Mouse (Mus musculus) forebrain, embryonic 15.5 days (tissue): ENCODE measurements around the gene Nfe2. TPM values are rescaled to one million over a fixed set of nuclear protein-coding genes. Genes with fewer than 3 reads are reported as not detected.

ENCODE experiments used
- ATAC-seq: fragments of 200-750 bp; cut with Nextera tagmentation; replicated peaks from 2 replicates; pipeline ENCODE4 v1.8.0; 2017; ENCODE audit warnings: mild to moderate bottlenecking, moderate TSS enrichment, moderate library complexity
- H3K27ac ChIP-seq: fragments of 300-500 bp; sonication (generic); replicated peaks from 2 replicates; pipeline ENCODE4 v1.5.1; 2015; ENCODE audit warnings: mild to moderate bottlenecking, inconsistent platforms
- H3K27me3 ChIP-seq: fragments of 300-500 bp; sonication (generic); 2 replicates; pipeline ENCODE4 v1.6.1; 2015; ENCODE audit warnings: inconsistent platforms
- H3K36me3 ChIP-seq: fragments of 300-500 bp; sonication (generic); 2 replicates; pipeline ENCODE4 v1.6.1; 2015; ENCODE audit warnings: mild to moderate bottlenecking, inconsistent platforms
- H3K4me1 ChIP-seq: fragments of 300-500 bp; sonication (generic); 2 replicates; pipeline ENCODE4 v1.6.1; 2015; ENCODE audit warnings: inconsistent platforms
- H3K4me2 ChIP-seq: fragments of 300-500 bp; sonication (generic); replicated peaks from 2 replicates; pipeline ENCODE4 v1.6.1; 2015; ENCODE audit warnings: mild to moderate bottlenecking, inconsistent platforms
- H3K4me3 ChIP-seq: fragments of 300-500 bp; sonication (generic); 2 replicates; pipeline ENCODE4 v1.5.1; 2015; ENCODE audit warnings: mild to moderate bottlenecking, inconsistent platforms
- H3K9ac ChIP-seq: fragments of 300-500 bp; sonication (generic); replicated peaks from 2 replicates; pipeline ENCODE4 v1.6.1; 2015; ENCODE audit warnings: mild to moderate bottlenecking, inconsistent platforms
- H3K9me3 ChIP-seq: fragments of 300-500 bp; sonication (generic); 2 replicates; pipeline ENCODE4 v1.6.1; 2016; ENCODE audit warnings: inconsistent platforms
- WGBS: fragments of 180-500 bp; shearing (Covaris S2); methylation state at CpG from one replicate; pipeline ENCODE4 v1.1.7; 2015; ENCODE audit warnings: mixed read lengths; 5-methylcytosine and 5-hydroxymethylcytosine counted together
- microRNA counts: library from miRNA; unstranded; fragments of <30 nt; microRNA quantifications from one replicate; lab custom pipeline; 2016
- microRNA-seq: library from miRNA; unstranded; fragments of <30 nt; microRNA quantifications from one replicate; pipeline ENCODE4, GENCODE M21; 2016
- polyA plus RNA-seq: library from polyadenylated mRNA; unstranded; fragments of >200 nt; fragmentation: Nextera tagmentation; extraction: Ambion mirVana; gene quantifications from 2 replicates; pipeline ENCODE4 v1.2.1, GENCODE M21; 2015

Gene Nfe2
- polyA plus RNA-seq, 1 experiment from 2014 or later, result 0.38 TPM

DNA sequence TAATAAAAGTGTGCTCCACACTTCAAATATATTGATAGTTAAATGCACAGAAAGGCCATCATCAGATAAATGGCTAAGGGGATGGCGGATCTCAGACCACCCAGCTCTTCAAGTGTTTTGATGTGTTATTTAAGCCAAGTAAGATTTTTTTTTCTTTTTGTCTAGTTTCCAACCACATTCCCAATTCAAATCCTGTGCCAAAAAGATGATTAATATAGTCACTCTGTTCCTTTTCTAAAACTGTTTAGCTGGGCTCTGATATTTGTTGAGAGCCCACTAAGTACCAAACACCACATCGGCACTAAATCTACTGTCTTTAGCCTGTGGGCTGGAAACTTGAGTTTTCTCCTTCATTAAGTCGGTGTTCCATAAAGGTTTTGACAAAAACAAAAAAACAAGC, 31.2 kb downstream of the Nfe2 start:
- ATAC-seq, result no peak
- Histone ChIP-seq H3K9me3 (no peaks in the 10 kb centered on the region), H3K4me1 (peaks cover 18% of the 10 kb centered on the region), H3K4me3 (no peak overlapping the region), H3K36me3 (no peaks in the 10 kb centered on the region), H3K27me3 (no peaks in the 10 kb centered on the region), H3K4me2 (no peak overlapping the region), H3K9ac (no peak overlapping the region), H3K27ac (no peak overlapping the region)
- 53% methylated on average over 3 of the region's 3 CpGs for whole genome bisulfite sequencing

DNA sequence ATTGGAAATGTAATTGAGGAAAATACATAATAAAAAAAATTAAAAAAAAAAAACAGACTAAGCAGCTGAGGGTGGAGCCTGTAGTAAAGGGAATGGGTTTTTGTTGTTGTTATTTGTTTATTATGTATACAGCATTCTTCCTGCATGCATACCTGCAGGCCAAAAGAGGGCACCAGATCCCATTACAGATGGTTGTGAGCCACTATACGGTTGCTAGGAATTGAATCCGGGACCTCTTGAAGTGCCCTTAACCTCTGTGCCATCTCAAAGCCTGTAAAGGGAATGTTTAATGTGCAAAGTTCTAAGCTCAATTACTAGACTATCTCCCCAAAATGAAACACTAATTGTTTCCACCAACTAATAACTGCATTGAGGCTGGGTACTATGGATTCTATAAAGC, 34.0 kb downstream of the Nfe2 start:
- Histone ChIP-seq H3K4me1 (peaks cover 12% of the 10 kb centered on the region), H3K4me2 (no peak overlapping the region), H3K4me3 (no peak overlapping the region), H3K27ac (no peak overlapping the region), H3K9me3 (no peaks in the 10 kb centered on the region), H3K9ac (no peak overlapping the region), H3K27me3 (no peaks in the 10 kb centered on the region), H3K36me3 (no peaks in the 10 kb centered on the region)
- no peak for ATAC-seq
- WGBS, result 86% methylated on average over 2 of the region's 2 CpGs

DNA sequence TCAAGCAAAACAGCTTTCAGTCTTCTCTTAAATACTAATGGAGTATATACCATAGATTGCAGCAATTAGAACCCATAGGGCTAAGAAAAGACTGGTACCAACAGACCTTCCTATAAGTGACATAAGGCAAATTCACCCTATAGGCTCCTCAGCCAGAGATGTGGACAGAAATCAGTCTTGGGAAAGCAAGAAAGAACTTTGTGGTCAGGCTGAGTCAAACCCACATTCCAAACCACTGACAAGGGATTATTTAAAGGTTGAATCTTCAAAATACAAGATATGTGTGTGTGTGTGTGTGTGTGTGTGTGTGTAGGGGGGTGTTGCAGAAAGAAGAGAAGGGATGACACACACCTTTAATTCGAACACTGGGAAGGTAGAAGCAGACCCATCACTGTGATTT, 36.8 kb downstream of the Nfe2 start:
- no peaks in the 10 kb centered on the region for H3K36me3 ChIP-seq
- H3K4me3 ChIP-seq, result no peak overlapping the region
- H3K4me1 ChIP-seq, result peaks cover 5% of the 10 kb centered on the region; the same call in 1 of the 2 replicates
- H3K27me3 ChIP-seq, result no peaks in the 10 kb centered on the region
- H3K4me2 ChIP-seq, result no peak overlapping the region
- no peak overlapping the region for H3K9ac ChIP-seq
- no peaks in the 10 kb centered on the region for H3K9me3 ChIP-seq
- no peak for ATAC-seq
- 92% methylated on average over 1 of the region's 1 CpGs for WGBS
- no peak overlapping the region for H3K27ac ChIP-seq

DNA sequence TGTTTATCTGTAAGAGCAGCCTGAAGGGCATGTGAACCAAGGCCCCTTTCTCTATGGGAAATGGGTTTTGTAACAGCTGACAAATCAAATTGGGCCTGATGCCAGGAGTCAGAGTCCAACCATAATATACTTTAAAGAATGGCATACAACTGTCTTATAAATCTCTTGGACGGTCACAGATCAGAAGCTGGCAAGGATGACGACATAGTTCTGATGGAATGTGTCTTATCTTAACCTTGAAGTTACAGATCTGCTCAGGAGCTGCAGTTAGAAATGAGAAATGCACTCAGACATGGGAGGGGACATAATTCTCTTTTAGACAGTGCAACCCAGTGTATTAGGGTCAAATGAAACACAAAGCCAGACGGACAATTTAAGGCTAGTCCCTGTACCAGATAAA, 37.4 kb downstream of the Nfe2 start:
- H3K36me3 ChIP-seq, result no peaks in the 10 kb centered on the region
- no peak overlapping the region for H3K4me2 ChIP-seq
- ATAC-seq, result no peak
- no peak overlapping the region for H3K27ac ChIP-seq
- H3K27me3 ChIP-seq, result no peaks in the 10 kb centered on the region
- no peak overlapping the region for H3K9ac ChIP-seq
- H3K4me1 ChIP-seq, result peaks cover 10% of the 10 kb centered on the region
- WGBS, result 62% methylated on average over 3 of the region's 3 CpGs
- no peak overlapping the region for H3K4me3 ChIP-seq
- no peaks in the 10 kb centered on the region for H3K9me3 ChIP-seq

DNA sequence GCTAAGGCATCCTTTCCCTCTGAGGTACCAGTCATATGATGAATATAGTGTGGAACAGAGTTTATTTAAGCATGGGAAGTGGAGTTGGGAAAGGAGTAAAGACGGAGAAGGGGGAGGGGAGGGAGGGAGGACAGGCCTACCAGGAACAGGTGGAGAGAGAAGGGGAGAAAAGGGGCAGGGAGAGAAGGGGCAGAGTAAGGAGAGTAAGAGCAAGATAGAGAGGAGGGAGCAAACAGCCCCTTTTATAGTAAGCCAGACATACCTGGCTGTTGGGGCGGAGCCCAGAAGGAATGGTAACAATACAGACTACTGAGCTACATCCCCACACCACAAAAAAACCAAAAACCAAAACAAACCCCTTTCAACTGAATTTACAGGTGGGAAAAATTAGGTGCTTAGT, 42.2 kb downstream of the Nfe2 start:
- H3K36me3 ChIP-seq, result peaks cover 18% of the 10 kb centered on the region
- no peaks in the 10 kb centered on the region for H3K9me3 ChIP-seq
- H3K9ac ChIP-seq, result no peak overlapping the region
- H3K4me2 ChIP-seq, result peak overlapping the region; percentile 58
- H3K27ac ChIP-seq, result peak overlapping the region; percentile 92
- H3K4me1 ChIP-seq, result peaks cover 45% of the 10 kb centered on the region
- WGBS, result 12% methylated on average over 2 of the region's 2 CpGs
- no peak overlapping the region for H3K4me3 ChIP-seq
- no peaks in the 10 kb centered on the region for H3K27me3 ChIP-seq
- ATAC-seq, result no peak; the same call in 1 of the 2 replicates

DNA sequence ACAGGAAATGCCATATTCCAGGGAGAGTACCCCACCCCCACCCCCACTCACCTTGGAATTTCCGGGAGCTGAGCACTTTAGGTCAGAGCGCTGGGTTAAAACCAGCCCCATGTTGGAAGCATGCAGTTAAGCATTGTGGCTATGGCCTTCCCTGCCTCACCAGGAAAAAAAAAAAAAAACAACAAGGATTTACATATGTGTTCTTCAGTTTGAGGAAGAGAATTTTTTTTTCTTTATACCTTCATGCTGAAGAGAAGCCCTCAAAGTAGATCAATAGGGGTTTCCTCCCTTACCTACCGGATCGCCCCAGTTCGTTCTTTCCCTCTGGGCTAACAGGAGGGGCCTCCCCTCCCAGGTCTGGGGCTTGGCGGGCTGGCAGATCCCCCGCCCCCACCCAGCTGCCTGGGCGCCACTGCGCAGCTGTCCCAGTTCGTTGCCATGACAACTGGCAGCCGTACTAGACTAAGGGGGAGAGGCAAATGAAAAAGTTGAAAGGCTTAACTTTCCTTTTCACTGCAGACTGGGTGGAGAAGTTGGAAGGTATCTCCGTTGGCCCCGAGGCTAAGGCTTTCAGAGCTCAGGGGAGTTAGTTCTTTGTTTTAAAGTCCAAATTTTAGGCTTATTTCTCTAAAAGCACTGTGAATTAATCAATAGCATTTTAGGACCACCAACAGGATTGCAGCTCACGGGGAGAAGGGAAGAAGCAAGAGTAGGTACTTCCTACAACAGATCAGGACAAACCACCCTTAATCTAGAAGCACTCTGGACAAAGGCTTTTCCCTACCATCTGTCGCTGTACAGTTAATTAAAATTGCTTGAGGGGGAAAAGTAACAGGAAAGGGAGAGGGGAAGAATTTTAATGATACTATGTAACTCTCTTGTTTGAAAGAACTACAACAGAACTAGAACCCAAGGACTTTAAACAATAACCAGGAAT, 43.0 kb downstream of the Nfe2 start:
- peak overlapping the region; percentile 45 for H3K9ac ChIP-seq
- H3K4me2 ChIP-seq, result peak overlapping the region; percentile 58
- under 1% methylated on average over 15 of the region's 15 CpGs for WGBS
- H3K27ac ChIP-seq, result peak overlapping the region; percentile 92
- H3K4me3 ChIP-seq, result peak overlapping the region; percentile 49
- no peaks in the 10 kb centered on the region for H3K9me3 ChIP-seq
- peaks cover 45% of the 10 kb centered on the region for H3K4me1 ChIP-seq
- peaks cover 25% of the 10 kb centered on the region for H3K36me3 ChIP-seq
- peak; percentile 98 for ATAC-seq
- no peaks in the 10 kb centered on the region for H3K27me3 ChIP-seq

DNA sequence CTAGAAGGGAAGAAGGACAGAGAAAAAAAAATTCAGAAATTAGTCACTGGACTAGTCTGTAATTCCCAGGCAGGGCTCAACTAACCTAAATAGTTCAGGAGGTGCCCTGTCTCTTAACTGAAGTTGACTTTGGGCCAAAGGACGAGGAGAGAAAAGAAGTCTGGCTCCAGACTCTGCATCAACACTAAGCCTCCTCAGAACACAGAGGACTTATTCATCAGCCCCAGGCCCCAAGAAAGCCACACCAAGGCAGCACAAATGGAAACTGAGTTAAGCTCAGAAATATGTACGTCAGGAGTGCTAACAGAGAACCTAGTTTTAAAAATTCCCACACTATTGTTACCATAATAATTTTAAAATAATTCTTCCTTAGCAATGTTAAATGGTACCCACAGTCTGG, 44.1 kb downstream of the Nfe2 start:
- H3K27ac ChIP-seq, result peak overlapping the region; percentile 61
- H3K27me3 ChIP-seq, result no peaks in the 10 kb centered on the region
- H3K4me3 ChIP-seq, result peak overlapping the region; percentile 25
- H3K9ac ChIP-seq, result peak overlapping the region; percentile 6; the same call in 1 of the 2 replicates
- H3K9me3 ChIP-seq, result no peaks in the 10 kb centered on the region
- peak overlapping the region; percentile 37 for H3K4me2 ChIP-seq
- ATAC-seq, result no peak
- 1% methylated on average over 2 of the region's 2 CpGs for WGBS
- H3K36me3 ChIP-seq, result peaks cover 33% of the 10 kb centered on the region
- peaks cover 45% of the 10 kb centered on the region for H3K4me1 ChIP-seq

DNA sequence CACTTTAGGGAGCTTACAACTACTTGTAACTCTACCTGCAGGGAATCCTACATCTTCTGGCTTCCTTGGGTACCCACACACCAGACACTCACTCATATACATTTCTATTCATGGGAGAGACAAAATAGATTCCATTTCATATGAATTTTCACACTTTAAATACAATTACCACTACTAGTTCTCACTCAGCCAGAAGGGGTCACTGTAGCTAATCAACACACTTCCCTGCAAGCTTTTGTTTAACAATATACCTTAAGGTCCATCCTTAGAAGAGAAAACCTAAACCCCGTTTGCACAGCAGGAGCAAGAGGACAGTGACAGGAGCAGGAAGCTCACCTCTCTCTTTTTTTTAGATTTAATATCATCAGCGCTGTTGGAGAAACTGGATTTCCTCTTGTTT, 53.0 kb downstream of the Nfe2 start:
- Histone ChIP-seq H3K4me3 (no peak overlapping the region), H3K4me1 (no peaks in the 10 kb centered on the region), H3K27me3 (no peaks in the 10 kb centered on the region), H3K36me3 (peaks cover 54% of the 10 kb centered on the region), H3K4me2 (no peak overlapping the region), H3K9ac (no peak overlapping the region), H3K9me3 (no peaks in the 10 kb centered on the region), H3K27ac (no peak overlapping the region)
- no peak for ATAC-seq
- WGBS, result 63% methylated on average over 2 of the region's 2 CpGs

DNA sequence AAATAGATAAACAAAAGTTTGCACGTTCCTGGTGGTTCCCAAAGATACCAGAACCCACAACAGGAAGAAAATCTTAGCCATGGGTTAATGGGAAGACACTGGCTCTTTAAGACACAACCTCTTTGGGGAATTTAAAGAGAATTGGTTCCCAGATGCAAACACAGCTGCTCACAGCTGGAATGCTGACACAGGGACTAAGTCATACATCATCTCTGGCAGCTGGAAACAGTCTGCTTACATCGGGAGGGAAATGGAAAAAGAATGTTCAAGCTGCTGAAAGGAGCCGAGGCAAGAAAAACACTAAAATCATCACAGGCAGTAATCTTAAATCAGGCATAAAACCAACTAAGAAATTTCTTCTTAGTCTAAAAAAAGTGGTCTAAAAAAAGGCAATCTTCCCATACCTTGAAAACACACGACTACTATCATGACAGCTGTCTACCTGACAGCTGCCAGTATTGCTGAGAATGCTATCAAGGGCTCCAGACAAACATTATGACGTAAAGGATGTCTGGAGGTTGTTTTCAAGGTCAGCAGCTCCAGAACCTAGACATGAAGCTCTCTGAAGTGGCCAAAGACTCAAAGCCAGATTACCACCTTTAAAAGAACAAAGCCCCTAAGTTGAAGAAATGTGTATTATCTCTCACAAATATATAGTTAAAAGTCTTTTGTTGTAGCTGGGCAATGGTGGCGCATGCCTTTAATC, 56.0 kb downstream of the Nfe2 start:
- Histone ChIP-seq H3K4me2 (no peak overlapping the region), H3K4me3 (no peak overlapping the region), H3K27ac (peak overlapping the region; percentile 46), H3K9ac (no peak overlapping the region), H3K4me1 (peaks cover 8% of the 10 kb centered on the region; the same call in 1 of the 2 replicates), H3K27me3 (no peaks in the 10 kb centered on the region), H3K9me3 (no peaks in the 10 kb centered on the region), H3K36me3 (peaks cover 55% of the 10 kb centered on the region)
- ATAC-seq, result no peak
- WGBS, result 72% methylated on average over 6 of the region's 6 CpGs

MicroRNA genes within 50 kb of the gene (microRNA counts, 519-probe panel; counts per million panel counts)
- microRNA mmu-miR-148b (lab: Ali Mortazavi, UCI), result 3,229 counts per million, percentile 77 among the panel's probes with 10 or more counts

Small RNA genes lying within 50 kb of the gene (microRNA-seq; reads per million reads assigned to microRNA genes)
- gene Mir148b, result 172 reads per million, percentile 61 among the genes with 10 or more reads in this experiment

Other genes with a start within 250 kb of the Nfe2 start
- gene Hoxc4, start 239.5 kb downstream of the Nfe2 start, polyA plus RNA-seq, result not detected in 2 replicates
- gene Smug1, start 91.3 kb downstream of the Nfe2 start, polyA plus RNA-seq, result 24.7 and 26.8 TPM in 2 replicates
- 134 and 139 TPM in 2 replicates for gene Cbx5, start 18.6 kb downstream of the Nfe2 start, polyA plus RNA-seq
- gene Hnrnpa1, start 18.0 kb downstream of the Nfe2 start, polyA plus RNA-seq, result 995 and 1,028 TPM in 2 replicates
- 215 and 220 TPM in 2 replicates for gene Copz1, start 14.3 kb upstream of the Nfe2 start, polyA plus RNA-seq
- 0.28 and 0.37 TPM in 2 replicates for gene Gpr84, start 52.2 kb upstream of the Nfe2 start, polyA plus RNA-seq
- 12.7 and 13.0 TPM in 2 replicates for gene Zfp385a, start 81.7 kb upstream of the Nfe2 start, polyA plus RNA-seq
- 5.7 and 7.2 TPM in 2 replicates for gene Itga5, start 108.4 kb upstream of the Nfe2 start, polyA plus RNA-seq
- gene Gtsf1, start 172.1 kb upstream of the Nfe2 start, polyA plus RNA-seq, result not detected in 2 replicates
- gene Gtsf2, start 190.1 kb upstream of the Nfe2 start, polyA plus RNA-seq, result not detected in 2 replicates
- gene Nckap1l, start 195.4 kb upstream of the Nfe2 start, polyA plus RNA-seq, result 1.4 and 1.8 TPM in 2 replicates
- 71.3 and 73.2 TPM in 2 replicates for gene Pde1b, start 244.6 kb upstream of the Nfe2 start, polyA plus RNA-seq